Comparison of ENCODE assay signal across 9 mouse cellular contexts in the genomic region with DNA sequence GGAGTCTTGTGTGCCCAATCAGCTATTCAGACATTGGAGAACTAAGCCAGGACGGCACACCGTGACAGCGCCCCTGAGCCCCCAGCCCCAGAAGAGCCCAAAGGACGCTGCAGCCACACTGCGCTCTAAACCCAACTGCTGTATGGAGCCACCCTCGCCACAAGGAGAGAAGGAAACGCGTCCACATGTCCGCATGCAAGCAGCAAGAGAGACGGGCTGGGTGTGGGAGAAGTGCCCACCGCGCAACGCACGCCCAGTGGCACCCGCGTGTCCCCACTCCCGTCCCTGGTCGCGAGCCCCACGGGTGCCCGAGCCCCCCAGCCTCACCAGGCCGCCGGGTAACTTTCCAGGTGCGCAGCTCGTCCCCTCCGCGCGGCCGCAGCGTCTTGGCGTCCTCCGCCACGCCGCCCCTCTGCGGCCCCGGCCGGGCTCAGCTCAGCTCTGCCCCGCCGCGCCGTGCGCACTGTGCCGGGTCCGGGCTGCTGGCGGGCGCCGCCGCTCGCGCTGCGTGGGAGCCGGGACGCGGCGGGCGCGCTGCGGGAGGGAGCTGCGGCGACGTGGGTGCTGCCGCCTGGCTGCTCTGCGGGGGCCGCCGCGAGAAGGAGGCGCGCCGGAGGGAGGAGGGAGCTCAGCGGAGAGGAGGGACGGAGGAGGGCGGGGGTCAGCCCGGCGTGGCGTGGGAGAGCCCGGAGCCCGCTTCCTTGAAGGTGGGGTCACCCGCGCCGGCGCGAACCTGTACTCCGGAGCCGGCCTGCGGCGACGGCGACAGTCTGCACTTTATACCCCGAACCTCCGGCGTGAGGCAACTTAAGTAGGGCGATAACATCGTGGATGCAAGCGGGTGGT. TPM values are rescaled to one million over a fixed set of nuclear protein-coding genes. Genes with fewer than 3 reads are reported as not detected.
DNase-seq lines count a peak whose midpoint lies in the region; ATAC-seq lines count a peak whose summit lies in the region.
"Had no signal": no experiment of that assay in that cellular context is flagged by ENCODE, and none has a peak within 500 bp of the region (broad histone marks: within the 10 kb centered on the region; RNA-seq: fewer than 3 reads in every experiment).

A gene (minus strand): TSS at position 756 of the 846 bp plus-strand sequence.

- H3K4me3 ChIP-seq in kidney, embryonic 15.5 days (replicated peaks), result peak within 1 kb of the TSS; percentile 70
- peak within 1 kb of the TSS; percentile 42 for H3K4me3 ChIP-seq in liver, embryonic 13.5 days (replicated peaks)
- H3K4me3 ChIP-seq in neural tube, embryonic 15.5 days (replicated peaks), result peak within 1 kb of the TSS; percentile 70

- peak within 1 kb of the TSS; percentile 61 for H3K9ac ChIP-seq in kidney, embryonic 15.5 days
- H3K9ac ChIP-seq in liver, embryonic 13.5 days, result no peak within 1 kb of the TSS
- H3K9ac ChIP-seq in neural tube, embryonic 15.5 days (replicated peaks), result peak within 1 kb of the TSS; percentile 51

- H3K36me3 ChIP-seq in kidney, embryonic 15.5 days, result no peaks in the 10 kb centered on the region
- no peaks in the 10 kb centered on the region for H3K36me3 ChIP-seq in liver, embryonic 13.5 days
- H3K36me3 ChIP-seq in neural tube, embryonic 15.5 days, result no peaks in the 10 kb centered on the region

- DNase-seq in cerebellum, postnatal 25 days, result peak; percentile 15
- no peak for DNase-seq in cerebellum, postnatal 36 days
- peak; percentile 15 for DNase-seq in adrenal gland, postnatal 10 days
- DNase-seq in forelimb bud, embryonic 11.5 days (ENCODE audit: low read depth, low spot score), result peak; percentile 21
- no peak for DNase-seq in liver, embryonic 13.5 days
- DNase-seq in natural killer cell, adult 2 months (ENCODE audit: low spot score in 2 of 2), result no peak

- H3K9me3 ChIP-seq in kidney, embryonic 15.5 days (replicated peaks), result no peaks in the 10 kb centered on the region
- no peaks in the 10 kb centered on the region for H3K9me3 ChIP-seq in liver, embryonic 13.5 days (replicated peaks)
- H3K9me3 ChIP-seq in neural tube, embryonic 15.5 days (replicated peaks), result no peaks in the 10 kb centered on the region

- H3K27me3 ChIP-seq in kidney, embryonic 15.5 days, result peaks cover 40% of the 10 kb centered on the region
- H3K27me3 ChIP-seq in liver, embryonic 13.5 days, result peaks cover 50% of the 10 kb centered on the region
- H3K27me3 ChIP-seq in neural tube, embryonic 15.5 days (replicated peaks), result peaks cover 19% of the 10 kb centered on the region
- H3K27me3 ChIP-seq: CH12.LX had no signal

- peaks cover 14% of the 10 kb centered on the region for H3K4me1 ChIP-seq in kidney, embryonic 15.5 days
- H3K4me1 ChIP-seq in liver, embryonic 13.5 days (replicated peaks), result no peaks in the 10 kb centered on the region
- H3K4me1 ChIP-seq in neural tube, embryonic 15.5 days, result peaks cover 14% of the 10 kb centered on the region

- WGBS in kidney, embryonic 15.5 days, result under 1% methylated on average over 91 of the region's 94 CpGs
- WGBS in liver, embryonic 13.5 days (ENCODE audit: insufficient replicate concordance), result under 1% methylated on average over 90 of the region's 94 CpGs
- WGBS in neural tube, embryonic 15.5 days, result under 1% methylated on average over 91 of the region's 94 CpGs

- ATAC-seq in kidney, embryonic 15.5 days (replicated peaks; ENCODE audit: low FRiP score), result peak; percentile 83
- ATAC-seq in liver, embryonic 13.5 days (ENCODE audit: low read depth), result no peak
- ATAC-seq in neural tube, embryonic 15.5 days (ENCODE audit: low FRiP score), result peak; percentile 86

- peak within 1 kb of the TSS; percentile 98 for H3K4me2 ChIP-seq in kidney, embryonic 15.5 days
- peak within 1 kb of the TSS; percentile 62 for H3K4me2 ChIP-seq in liver, embryonic 13.5 days
- peak within 1 kb of the TSS; percentile 98 for H3K4me2 ChIP-seq in neural tube, embryonic 15.5 days

- H3K27ac ChIP-seq in kidney, embryonic 15.5 days, result no peak within 1 kb of the TSS
- no peak within 1 kb of the TSS for H3K27ac ChIP-seq in liver, embryonic 13.5 days
- peak within 1 kb of the TSS; percentile 11; the same call in 1 of the 2 replicates for H3K27ac ChIP-seq in neural tube, embryonic 15.5 days (replicated peaks)

RNA-seq across cellular contexts. Expression of the gene that starts here (rescaled TPM):
- 1 to 10 TPM; 1.7 to 2.2 TPM for total RNA-seq in adrenal gland, postnatal 10 days (2021)
- 1.8 and 2.3 TPM in 2 replicates for polyA plus RNA-seq in kidney, embryonic 15.5 days (2015; fragmentation: Nextera tagmentation; extraction: Ambion mirVana)
- 0.02 and 0.05 TPM in 2 replicates for polyA plus RNA-seq in liver, embryonic 13.5 days (2015; fragmentation: Nextera tagmentation; extraction: Ambion mirVana)
- polyA plus RNA-seq in neural tube, embryonic 15.5 days (2015; fragmentation: Nextera tagmentation; extraction: Ambion mirVana), result 1.8 and 2.3 TPM in 2 replicates
- total RNA-seq: CH12.LX had no signal

Comparison
In these comparisons a context has a peak if more than half of its experiments do, and no peak if none do; other contexts are left out.
1. DNase-seq: peak in cerebellum, postnatal 25 days (2 of 2), adrenal gland, postnatal 10 days (single experiment) and forelimb bud, embryonic 11.5 days (single experiment); none in cerebellum, postnatal 36 days (0 of 2), liver, embryonic 13.5 days (single experiment) and natural killer cell, adult 2 months (0 of 2).
2. Peak in every context shown above with its lines, with median percentiles within 50 percentile points of each other: H3K4me2 ChIP-seq and H3K4me3 ChIP-seq.